Mouse (Mus musculus) adrenal gland, adult 10 weeks (tissue): Measurements from ENCODE around the gene Tmem88b. TPM values are rescaled to one million over a fixed set of nuclear protein-coding genes. Genes with fewer than 3 reads are reported as not detected.

Experiments used
- polyA plus RNA-seq: library from polyadenylated mRNA; stranded (reverse); fragments of 350-450 nt; fragmentation: Illumina TruSeq; extraction: RNeasy Lipid Tissue Mini Kit (QIAGEN cat#74804); gene quantifications from one replicate; pipeline ENCODE4 v1.2.3, GENCODE M21; 2014; ENCODE audit warnings: low read depth, low replicate concordance

Tmem88b gene
- polyA plus RNA-seq = 0.70 TPM

DNA sequence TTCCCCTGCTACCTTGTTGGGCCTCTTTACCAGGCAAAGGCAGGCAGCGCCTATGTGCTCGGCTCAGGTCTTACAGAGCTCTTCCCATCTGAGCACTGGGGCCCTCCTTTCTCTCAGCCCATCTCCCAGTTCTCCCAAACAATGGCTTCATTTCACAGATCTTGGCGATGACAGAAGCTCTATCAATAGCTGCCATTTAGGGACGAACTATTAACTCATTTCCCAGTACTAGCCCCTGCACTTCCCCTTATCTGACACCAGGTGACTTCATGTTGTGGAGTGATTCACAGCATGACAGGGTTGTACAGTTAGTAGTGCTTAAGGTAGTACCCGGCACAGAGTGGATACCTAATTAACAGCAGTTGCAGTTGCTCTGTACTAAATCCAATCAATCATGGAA is at the start of gene Tmem88b:
Tmem88b (minus strand) TSS at position 56 of the 400 bp plus-strand sequence.

DNA sequence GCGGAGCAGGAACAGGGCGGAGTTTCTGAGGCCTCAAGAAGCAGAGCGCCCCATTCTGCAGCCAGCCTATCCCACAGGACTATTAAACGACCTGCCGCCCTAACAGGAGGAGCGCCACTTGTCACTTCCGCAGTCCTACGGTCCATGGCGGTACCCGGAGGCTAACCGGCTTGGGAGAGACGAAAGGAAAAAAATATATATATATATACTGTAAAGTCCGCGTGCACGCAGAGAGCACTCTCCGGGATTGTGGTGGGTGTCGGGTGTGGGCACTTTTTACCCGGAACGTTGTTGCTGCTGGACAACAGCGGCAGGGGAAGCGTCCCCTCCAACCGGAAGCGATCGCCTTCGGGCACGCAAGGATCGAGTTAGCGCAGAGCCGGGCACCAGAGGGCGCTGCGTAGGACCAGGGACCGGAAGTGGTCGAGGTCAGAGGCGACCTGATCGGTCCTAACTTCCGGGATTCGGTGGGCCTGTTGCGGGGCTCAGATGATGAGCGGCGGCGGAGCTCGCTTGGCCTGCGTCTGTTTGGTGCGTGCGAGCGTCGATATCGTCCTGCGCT is 45.6 kb upstream of the Tmem88b start, which contains the start of gene Aurkaip1:
Aurkaip1 (plus strand) TSS at position 68 of the 562 bp plus-strand sequence.

DNA sequence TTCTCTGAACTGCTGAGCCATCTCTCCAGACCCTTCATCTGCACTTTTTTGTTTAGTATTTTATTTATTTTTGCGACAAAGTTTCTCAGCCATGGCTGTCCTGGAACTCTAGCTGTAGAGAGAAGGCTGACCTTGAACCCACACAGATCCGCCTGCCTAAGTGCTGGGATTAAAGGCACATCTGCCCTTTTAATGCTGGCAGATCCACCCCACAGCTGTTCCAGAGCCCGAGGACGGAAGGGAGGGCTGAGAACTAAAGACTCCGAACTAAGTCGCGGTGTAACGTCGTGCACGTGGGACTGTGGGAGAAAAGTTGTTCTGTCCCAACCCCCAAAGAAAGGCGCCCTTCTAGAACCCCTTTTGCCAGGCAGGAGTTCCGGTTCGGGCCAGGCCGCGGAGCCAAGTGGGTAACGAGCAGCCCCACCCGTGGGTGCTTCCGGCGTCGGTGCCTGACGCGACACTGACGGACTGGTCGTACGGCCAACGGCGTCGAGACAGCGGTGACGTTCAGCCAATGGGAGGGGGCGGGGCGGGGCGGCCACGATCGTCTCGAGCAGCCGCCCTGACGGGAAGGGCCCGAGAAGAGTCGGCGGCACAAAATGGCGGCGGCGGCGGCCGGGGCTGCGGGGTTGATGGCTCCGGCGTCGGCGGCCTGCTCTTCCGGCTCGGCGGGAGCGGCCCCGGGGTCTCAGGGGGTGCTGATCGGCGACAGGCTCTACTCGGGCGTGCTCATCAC is 26.4 kb upstream of the Tmem88b start, which contains the start of gene Ccnl2:
Ccnl2 (plus strand) TSS at position 561 of the 736 bp plus-strand sequence.

DNA sequence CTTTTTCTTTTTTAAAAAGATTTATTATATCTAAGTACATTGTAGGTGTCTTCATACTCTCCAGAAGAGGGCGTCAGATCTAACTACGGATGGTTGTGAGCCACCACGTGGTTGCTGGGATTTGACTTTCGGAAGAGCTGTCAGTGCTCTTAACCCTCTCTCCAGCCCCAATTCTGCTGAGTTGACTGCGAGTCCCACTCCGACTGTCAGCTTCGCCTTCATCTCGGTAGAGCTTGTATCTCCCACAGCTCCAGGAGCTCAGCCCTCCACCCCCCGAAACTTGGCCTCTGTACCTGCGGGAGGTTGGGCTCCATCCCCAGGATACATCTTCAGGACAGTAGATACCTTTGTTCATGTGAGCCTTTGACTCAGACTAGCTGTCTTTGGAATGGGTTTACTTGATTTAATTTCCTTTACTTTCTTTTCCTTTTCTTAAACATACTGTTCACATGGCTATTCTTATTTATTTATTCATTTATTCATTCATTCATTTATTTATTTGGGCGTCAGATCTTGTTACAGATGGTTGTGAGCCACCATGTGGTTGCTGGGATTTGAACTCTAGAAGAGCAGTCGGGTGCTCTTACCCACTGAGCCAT is 17.2 kb upstream of the Tmem88b start, which contains the start of gene Mrpl20:
Mrpl20 (plus strand) TSS at position 138 of the 599 bp plus-strand sequence.

DNA sequence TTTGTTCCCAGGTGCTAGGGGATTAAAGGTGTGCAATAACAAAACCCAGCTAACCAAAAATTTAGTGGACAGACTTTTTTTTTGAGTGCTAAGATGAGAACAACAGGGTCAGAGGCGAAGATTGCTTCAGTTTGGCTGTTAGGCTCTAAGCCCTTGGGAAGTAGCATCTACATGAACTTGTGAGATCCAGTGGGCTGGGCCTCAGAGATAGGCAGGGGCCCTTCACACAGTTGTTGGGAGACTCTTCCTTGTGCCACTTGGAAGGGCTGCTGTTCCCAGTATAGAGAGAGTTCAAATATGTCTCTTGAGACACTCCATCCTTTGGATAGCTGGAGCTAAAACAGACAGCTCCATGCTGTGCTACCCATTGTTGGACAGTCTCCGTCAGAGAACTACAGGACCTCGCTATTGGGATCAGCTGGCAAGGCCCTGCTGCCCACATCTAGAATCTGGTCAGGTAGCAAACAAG is 4.4 kb upstream of the Tmem88b start, which contains the start of gene Ankrd65:
Ankrd65 (plus strand) TSS at position 419 of the 469 bp plus-strand sequence.

DNA sequence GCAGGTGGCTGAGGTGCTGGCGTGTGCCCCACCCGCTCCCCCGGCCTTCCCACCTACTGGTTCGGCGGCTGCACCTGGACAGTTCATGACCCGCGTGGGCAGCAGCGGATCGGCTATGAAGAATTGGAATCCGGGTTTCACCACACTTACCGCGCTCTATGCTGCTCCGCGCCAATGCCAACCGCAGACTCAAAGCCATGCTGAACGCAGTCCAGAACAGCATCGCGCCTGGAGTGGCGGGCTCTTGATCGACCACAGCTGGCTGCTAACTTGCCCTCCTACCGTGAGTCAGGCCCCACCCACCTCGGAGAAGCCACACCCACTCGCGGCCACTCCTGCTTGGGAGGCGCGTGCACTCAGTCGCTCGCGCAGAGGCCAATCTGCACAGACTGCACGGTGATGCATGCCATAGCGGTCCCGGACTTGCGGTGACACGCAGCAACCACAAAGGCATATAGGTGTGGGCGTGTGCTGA is 11.4 kb downstream of the Tmem88b start, which contains the start of gene Vwa1:
Vwa1 (minus strand) TSS at position 419 of the 475 bp plus-strand sequence.

DNA sequence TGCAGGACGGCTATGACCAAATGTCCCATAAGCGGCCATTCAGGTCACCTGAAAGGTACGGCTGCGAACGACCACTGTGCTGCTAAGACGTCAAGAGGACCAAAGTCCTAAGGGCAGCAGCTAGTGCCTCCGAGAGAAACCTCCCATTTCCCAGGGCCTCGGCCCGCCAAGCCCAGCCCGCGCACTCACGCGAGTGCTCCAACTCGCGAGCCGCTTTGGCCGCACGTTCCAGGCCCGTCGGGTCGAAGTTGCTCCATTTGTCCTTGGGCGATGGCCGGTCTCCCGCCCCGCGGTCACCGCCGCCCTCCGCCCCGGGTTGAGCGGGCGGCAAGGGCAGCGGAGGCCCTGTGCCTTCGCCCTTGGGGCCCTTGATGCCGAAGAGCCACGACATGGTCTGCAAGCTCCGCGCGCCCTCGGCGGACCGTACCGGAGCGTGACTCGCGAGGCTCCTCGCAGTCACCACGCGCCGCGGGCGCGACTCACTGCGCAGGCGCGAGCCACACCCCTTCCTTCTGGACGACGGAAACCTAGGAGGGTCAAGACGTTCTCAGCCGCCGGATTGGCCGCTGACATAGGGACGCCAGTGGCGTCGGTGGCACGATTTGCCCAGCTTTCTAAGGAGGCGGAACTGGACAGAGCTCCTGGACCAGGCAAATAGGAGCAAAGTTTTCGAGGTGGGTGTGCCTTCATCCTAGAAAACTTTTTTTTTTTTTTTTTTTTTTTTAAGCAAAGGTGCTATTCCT is 24.9 kb downstream of the Tmem88b start, which contains the start of gene Atad3a:
Atad3a (minus strand) TSS at position 481 of the 743 bp plus-strand sequence.

DNA sequence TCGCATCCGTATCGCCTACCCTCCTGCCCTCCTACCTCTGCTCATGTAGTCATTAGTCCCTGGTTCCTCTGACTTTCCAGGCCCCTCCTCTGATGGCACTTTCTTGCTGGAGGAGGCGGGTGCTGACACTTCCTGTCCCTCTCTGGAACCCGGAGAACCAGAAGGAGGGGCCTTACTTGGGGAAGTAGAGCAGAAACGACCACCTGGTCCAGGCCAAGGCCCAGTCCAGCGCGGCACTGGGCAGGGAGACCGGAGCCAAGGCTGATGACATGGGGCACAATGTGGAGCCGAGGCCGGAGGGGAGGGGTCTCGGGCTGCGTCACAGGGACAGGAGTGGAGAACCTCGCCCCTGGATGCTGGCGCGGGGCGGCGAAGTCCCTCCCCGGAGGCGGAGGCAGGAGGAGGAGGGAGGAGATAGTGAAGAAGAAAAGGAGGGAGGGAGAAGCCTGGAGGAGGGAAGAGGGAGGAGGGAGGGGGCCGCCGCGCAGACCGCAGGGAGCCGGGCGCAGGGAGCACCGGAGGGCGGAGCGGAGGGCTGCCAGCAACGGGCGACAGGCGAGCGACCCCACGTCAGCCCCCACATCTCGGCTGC is 51.2 kb downstream of the Tmem88b start, which contains the start of gene Tmem240:
Tmem240 (plus strand) TSS at position 451 of the 592 bp plus-strand sequence.

Other genes starting within 250 kb of the Tmem88b start
- gene Nadk, start 223.5 kb downstream of the Tmem88b start, polyA plus RNA-seq = 136 TPM
- gene Slc35e2, start 184.5 kb downstream of the Tmem88b start, polyA plus RNA-seq = 35.3 TPM
- 72.3 TPM for gene Cdk11b, start 161.0 kb downstream of the Tmem88b start, polyA plus RNA-seq
- gene Gm10563, start 140.5 kb downstream of the Tmem88b start, polyA plus RNA-seq = not detected
- gene Mmp23, start 132.5 kb downstream of the Tmem88b start, polyA plus RNA-seq = 0.82 TPM
- gene Mib2, start 116.7 kb downstream of the Tmem88b start, polyA plus RNA-seq = 2.4 TPM
- 2.0 TPM for gene Fndc10, start 91.5 kb downstream of the Tmem88b start, polyA plus RNA-seq
- gene Ssu72, start 81.1 kb downstream of the Tmem88b start, polyA plus RNA-seq = 150 TPM
- gene Tmem240, start 51.1 kb downstream of the Tmem88b start, polyA plus RNA-seq = not detected
- 6.4 TPM for gene Atad3a, start 24.8 kb downstream of the Tmem88b start, polyA plus RNA-seq
- 0.52 TPM for gene Vwa1, start 11.2 kb downstream of the Tmem88b start, polyA plus RNA-seq
- not detected for gene Ankrd65, start 4.6 kb upstream of the Tmem88b start, polyA plus RNA-seq
- gene Mrpl20, start 17.0 kb upstream of the Tmem88b start, polyA plus RNA-seq = 89.5 TPM
- gene Ccnl2, start 26.6 kb upstream of the Tmem88b start, polyA plus RNA-seq = 83.8 TPM
- 6.2 TPM for gene Aurkaip1, start 45.4 kb upstream of the Tmem88b start, polyA plus RNA-seq
- 58.8 TPM for gene Mxra8, start 53.8 kb upstream of the Tmem88b start, polyA plus RNA-seq
- 2.0 TPM for gene Dvl1, start 61.5 kb upstream of the Tmem88b start, polyA plus RNA-seq
- not detected for gene Tas1r3, start 77.5 kb upstream of the Tmem88b start, polyA plus RNA-seq
- 5.8 TPM for gene Cptp, start 83.6 kb upstream of the Tmem88b start, polyA plus RNA-seq
- gene Ints11, start 83.7 kb upstream of the Tmem88b start, polyA plus RNA-seq = 3.3 TPM
- 1.8 TPM for gene Pusl1, start 105.9 kb upstream of the Tmem88b start, polyA plus RNA-seq
- 0.82 TPM for gene Acap3, start 105.9 kb upstream of the Tmem88b start, polyA plus RNA-seq
- 81.4 TPM for gene Ube2j2, start 158.0 kb upstream of the Tmem88b start, polyA plus RNA-seq
- gene C1qtnf12, start 176.4 kb upstream of the Tmem88b start, polyA plus RNA-seq = 8.2 TPM
- 7.2 TPM for gene B3galt6, start 206.8 kb upstream of the Tmem88b start, polyA plus RNA-seq
- gene Sdf4, start 207.0 kb upstream of the Tmem88b start, polyA plus RNA-seq = 205 TPM
- gene Tnfrsf4, start 228.0 kb upstream of the Tmem88b start, polyA plus RNA-seq = not detected
- not detected for gene Tnfrsf18, start 240.3 kb upstream of the Tmem88b start, polyA plus RNA-seq